Mouse (Mus musculus) lung, postnatal 0 days (tissue): ENCODE measurements around the gene Slc35b2. TPM values are rescaled to one million over a fixed set of nuclear protein-coding genes. Genes with fewer than 3 reads are reported as not detected.
A peak's percentile ranks its signal among the peaks of the same experiment; 100 is the strongest.

Source experiments
- ATAC-seq: fragments of 200-750 bp; cut with Nextera tagmentation; 2 replicates; pipeline ENCODE4 v1.8.0; 2017; ENCODE audit warnings: moderate library complexity
- DNase-seq: peaks from one replicate; pipeline ENCODE4 v3.0.0-alpha.2; 2016; ENCODE audit warnings: low spot score
- H3K27ac ChIP-seq: fragments of 300-500 bp; sonication (generic); 2 replicates; pipeline ENCODE4 v1.5.1; 2014; ENCODE audit warnings: antibody characterized with exemption, mild to moderate bottlenecking, low read length, mixed read lengths
- H3K27me3 ChIP-seq: fragments of 300-500 bp; sonication (generic); replicated peaks from 2 replicates; pipeline ENCODE4 v1.6.1; 2014; ENCODE audit warnings: low read length, mixed read lengths; ENCODE audit not compliant: insufficient read depth
- H3K36me3 ChIP-seq: fragments of 300-500 bp; sonication (generic); 2 replicates; pipeline ENCODE4 v1.6.1; 2014; ENCODE audit warnings: low read length, mixed read lengths; ENCODE audit not compliant: insufficient read depth
- H3K4me1 ChIP-seq: fragments of 300-500 bp; sonication (generic); 2 replicates; pipeline ENCODE4 v1.6.1; 2014; ENCODE audit warnings: antibody characterized with exemption, low read depth, low read length, mixed read lengths; ENCODE audit not compliant: insufficient read depth
- H3K4me2 ChIP-seq: fragments of 300-500 bp; sonication (generic); replicated peaks from 2 replicates; pipeline ENCODE4 v1.6.1; 2014; ENCODE audit warnings: low read depth, mild to moderate bottlenecking, low read length, moderate library complexity, mixed read lengths
- H3K4me3 ChIP-seq: fragments of 300-500 bp; sonication (generic); 2 replicates; pipeline ENCODE4 v1.5.1; 2014; ENCODE audit warnings: low read depth, low read length
- H3K9ac ChIP-seq: fragments of 300-500 bp; sonication (generic); replicated peaks from 2 replicates; pipeline ENCODE4 v1.6.1; 2014; ENCODE audit warnings: low read depth, mild to moderate bottlenecking
- H3K9me3 ChIP-seq: fragments of 300-500 bp; sonication (generic); 2 replicates; pipeline ENCODE4 v1.6.1; 2016; ENCODE audit warnings: low read length, mixed read lengths
- CTCF ChIP-seq: IDR thresholded peaks from 2 replicates; pipeline ENCODE4 v1.5.1; 2016; ENCODE audit warnings: antibody characterized with exemption, mild to moderate bottlenecking
- EP300 ChIP-seq: IDR thresholded peaks from 2 replicates; pipeline ENCODE4 v1.6.1; 2016; ENCODE audit warnings: antibody characterized with exemption, mild to moderate bottlenecking, control low read depth
- WGBS: fragments of 180-500 bp; shearing (Covaris S2); extraction: QIAGEN DNeasy Blood & Tissue Kit; methylation state at CpG from one replicate; pipeline ENCODE4 v1.1.7; 2014; 5-methylcytosine and 5-hydroxymethylcytosine counted together
- polyA plus RNA-seq: library from polyadenylated mRNA; unstranded; fragments of >200 nt; fragmentation: Nextera tagmentation; extraction: Ambion mirVana; gene quantifications from 2 replicates; pipeline ENCODE4 v1.2.1, GENCODE M21; 2015

The Slc35b2 gene
- polyA plus RNA-seq, 1 experiment from 2014 or later, result 85.1 TPM

- no peaks in the 10 kb centered on the region for H3K36me3 ChIP-seq
- DNase-seq (no peak), ATAC-seq (peak; percentile 8; the same call in 1 of the 2 replicates)
- H3K4me3 ChIP-seq, result peak overlapping the region; percentile 49
- TF ChIP-seq EP300 (no peak), CTCF (peak; percentile 40)
- peak overlapping the region; percentile 95 for H3K4me2 ChIP-seq
- no peaks in the 10 kb centered on the region for H3K9me3 ChIP-seq
- no peak overlapping the region for H3K27ac ChIP-seq
- H3K27me3 ChIP-seq, result peaks cover 56% of the 10 kb centered on the region
- no peak overlapping the region for H3K9ac ChIP-seq
- WGBS, result 4% methylated on average over 29 of the region's 68 CpGs
- 0 out of 2 replicates have a peak, but pooled peaks cover 8% of the 10 kb centered on the region for H3K4me1 ChIP-seq
Measured at GRCm38 (mm10) chr17:45548541-45549512, 14.8 kb upstream of the Slc35b2 start.

GRCm38 (mm10) chr17:45549617-45550181 lies 14.0 kb upstream of the Slc35b2 start, which contains the start of gene Tmem151b:
Gene Tmem151b, minus strand, starts transcription at chr17:45549677.
- peak; percentile 11; the same call in 1 of the 2 replicates for ATAC-seq
- Histone ChIP-seq H3K9me3 (no peaks in the 10 kb centered on the region), H3K4me3 (peak within 1 kb of the TSS; percentile 49), H3K27ac (no peak within 1 kb of the TSS), H3K4me2 (peak within 1 kb of the TSS; percentile 95), H3K27me3 (peaks cover 48% of the 10 kb centered on the region), H3K9ac (no peak within 1 kb of the TSS), H3K4me1 (0 out of 2 replicates have a peak, but pooled peaks cover 8% of the 10 kb centered on the region), H3K36me3 (no peaks in the 10 kb centered on the region)
- TF ChIP-seq EP300 (no peak), CTCF (no peak)
- no peak for DNase-seq
- 0% methylated on average over 12 of the region's 29 CpGs for WGBS

GRCm38 (mm10) chr17:45550253-45550652 lies 13.4 kb upstream of the Slc35b2 start:
- Histone ChIP-seq H3K4me2 (no peak overlapping the region), H3K9ac (no peak overlapping the region), H3K9me3 (no peaks in the 10 kb centered on the region), H3K4me1 (0 out of 2 replicates have a peak, but pooled peaks cover 5% of the 10 kb centered on the region), H3K36me3 (no peaks in the 10 kb centered on the region), H3K4me3 (no peak overlapping the region), H3K27ac (no peak overlapping the region), H3K27me3 (peaks cover 42% of the 10 kb centered on the region)
- ATAC-seq, result no peak
- WGBS, result 17% methylated on average over 5 of the region's 5 CpGs
- TF ChIP-seq CTCF, result no peak
- no peak for TF ChIP-seq EP300
- no peak for DNase-seq

- no peak overlapping the region for H3K27ac ChIP-seq
- no peaks in the 10 kb centered on the region for H3K36me3 ChIP-seq
- 44% methylated on average over 7 of the region's 7 CpGs for WGBS
- no peak overlapping the region for H3K4me3 ChIP-seq
- peaks cover 33% of the 10 kb centered on the region for H3K27me3 ChIP-seq
- ATAC-seq (no peak), DNase-seq (no peak)
- no peaks in the 10 kb centered on the region for H3K9me3 ChIP-seq
- no peak for TF ChIP-seq CTCF
- no peak for TF ChIP-seq EP300
- no peak overlapping the region for H3K4me2 ChIP-seq
- H3K9ac ChIP-seq, result no peak overlapping the region
- peaks cover 6% of the 10 kb centered on the region for H3K4me1 ChIP-seq
Measured at GRCm38 (mm10) chr17:45551249-45551796, 12.4 kb upstream of the Slc35b2 start.

GRCm38 (mm10) chr17:45551816-45552451 lies 11.7 kb upstream of the Slc35b2 start:
- Histone ChIP-seq H3K4me1 (peaks cover 9% of the 10 kb centered on the region), H3K36me3 (no peaks in the 10 kb centered on the region), H3K9ac (no peak overlapping the region), H3K27ac (no peak overlapping the region), H3K4me3 (no peak overlapping the region), H3K4me2 (no peak overlapping the region), H3K27me3 (peaks cover 27% of the 10 kb centered on the region), H3K9me3 (no peaks in the 10 kb centered on the region)
- peak; percentile 82 for DNase-seq
- WGBS, result 2% methylated on average over 8 of the region's 8 CpGs
- ATAC-seq, result peak; percentile 53
- TF ChIP-seq EP300 (no peak), CTCF (peak; percentile 93)
